Mouse (Mus musculus): ENCODE measurements around the gene Olfr58. TPM values are rescaled to one million over a fixed set of nuclear protein-coding genes. Genes with fewer than 3 reads are reported as not detected.
"Not testable (repeated sequence)": the region's sequence is repeated elsewhere in the genome, so short reads cannot be mapped to it uniquely, and the experiment has no call there.

Olfr58 gene
- polyA plus RNA-seq (2015; fragmentation: Nextera tagmentation; extraction: Ambion mirVana) = not detected in 2 replicates

DNA sequence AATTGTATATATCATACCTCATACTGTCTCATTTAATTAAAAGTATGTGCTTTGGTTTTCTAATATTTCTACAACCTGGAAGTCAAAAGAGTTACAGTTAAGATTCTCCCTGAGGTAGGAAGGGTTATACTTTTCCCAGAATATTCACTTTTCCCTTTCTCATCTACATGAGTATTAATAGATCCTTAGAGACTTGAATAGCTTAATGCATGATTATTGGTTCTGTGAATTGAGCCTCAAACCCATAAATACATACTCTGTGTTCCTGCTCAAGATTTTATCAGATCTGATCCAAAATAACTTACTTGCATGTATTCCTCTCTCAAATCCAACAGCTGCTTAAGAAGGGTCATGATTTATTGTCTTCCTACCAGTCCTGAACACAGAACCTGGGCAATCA lies at the start of gene Olfr58:
TSS of gene Olfr58 (plus strand) at position 301 of the 400 bp plus-strand sequence.
- Histone ChIP-seq H3K9ac (ENCODE audit: low read length) (no peak within 1 kb of the TSS), H3K4me1 (ENCODE audit: control insufficient read depth, insufficient read depth, low read length) (no peaks in the 10 kb centered on the region), H3K36me3 (ENCODE audit: control insufficient read depth, insufficient read depth) (no peaks in the 10 kb centered on the region), H3K4me3 (ENCODE audit: low read length) (no peak within 1 kb of the TSS), H3K4me2 (ENCODE audit: low read depth, low read length) (no peak within 1 kb of the TSS), H3K27ac (ENCODE audit: low read length) (no peak within 1 kb of the TSS), H3K9me3 (replicated peaks; ENCODE audit: control insufficient read depth, low read length) (peaks cover 2% of the 10 kb centered on the region; the same call in 1 of the 2 replicates), H3K27me3 (ENCODE audit: control insufficient read depth, insufficient read depth, low read length) (no peaks in the 10 kb centered on the region)
- ATAC-seq (replicated peaks; ENCODE audit: extremely low read depth, insufficient read depth, low FRiP score) = no peak

DNA sequence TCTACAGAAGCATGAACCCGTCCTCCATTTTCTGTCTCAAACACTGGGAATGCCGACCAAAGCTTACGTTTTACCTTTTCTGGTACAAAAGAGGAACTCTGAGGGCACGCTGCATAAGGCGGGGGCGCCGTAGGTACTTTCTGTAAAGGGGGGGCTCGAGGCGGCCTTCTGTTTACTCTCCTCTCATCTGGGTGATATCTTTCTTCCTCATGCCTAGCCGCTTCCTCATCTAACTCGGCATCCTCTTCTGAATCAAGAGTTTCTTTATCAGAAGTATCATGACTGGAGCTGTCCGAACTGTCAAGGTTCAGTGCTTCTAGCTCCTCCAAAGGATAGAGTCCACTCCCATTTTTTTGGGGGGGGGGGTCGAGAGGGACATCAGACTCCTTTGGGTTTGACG lies 10.9 kb upstream of the Olfr58 start:
- Histone ChIP-seq H3K4me1 (ENCODE audit: control insufficient read depth, insufficient read depth, low read length) (no peaks in the 10 kb centered on the region), H3K4me3 (ENCODE audit: low read length) (no peak overlapping the region), H3K27me3 (ENCODE audit: control insufficient read depth, insufficient read depth, low read length) (no peaks in the 10 kb centered on the region), H3K27ac (ENCODE audit: low read length) (no peak overlapping the region), H3K9me3 (replicated peaks; ENCODE audit: control insufficient read depth, low read length) (peaks cover 23% of the 10 kb centered on the region), H3K4me2 (ENCODE audit: low read depth, low read length) (no peak overlapping the region), H3K36me3 (ENCODE audit: control insufficient read depth, insufficient read depth) (no peaks in the 10 kb centered on the region), H3K9ac (ENCODE audit: low read length) (no peak overlapping the region)
- 78% methylated on average over 14 of the region's 14 CpGs for WGBS
- no peak for ATAC-seq (replicated peaks; ENCODE audit: extremely low read depth, insufficient read depth, low FRiP score)

DNA sequence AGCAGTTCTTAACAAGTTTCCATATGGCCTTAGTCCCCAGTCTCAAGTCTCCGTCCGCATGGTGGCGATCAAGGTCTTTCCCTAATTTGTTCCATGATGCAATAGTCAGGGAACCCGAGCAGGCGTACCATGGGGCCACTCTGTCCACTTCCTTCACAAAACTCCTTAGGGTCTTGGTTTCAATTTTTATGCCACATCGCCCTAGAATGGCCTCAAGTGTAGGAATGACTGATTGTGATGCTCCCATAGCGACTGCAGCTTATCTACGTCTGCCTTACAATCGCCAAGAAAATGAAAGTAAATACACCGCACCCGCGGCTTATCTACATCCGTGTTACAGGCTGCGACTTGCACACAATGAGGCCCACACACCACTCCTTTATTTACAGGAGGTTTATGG lies 10.4 kb upstream of the Olfr58 start:
- Histone ChIP-seq H3K9me3 (replicated peaks; ENCODE audit: control insufficient read depth, low read length) (peaks cover 18% of the 10 kb centered on the region), H3K4me2 (ENCODE audit: low read depth, low read length) (no peak overlapping the region), H3K4me3 (ENCODE audit: low read length) (no peak overlapping the region), H3K9ac (ENCODE audit: low read length) (no peak overlapping the region), H3K36me3 (ENCODE audit: control insufficient read depth, insufficient read depth) (no peaks in the 10 kb centered on the region), H3K27ac (ENCODE audit: low read length) (no peak overlapping the region), H3K4me1 (ENCODE audit: control insufficient read depth, insufficient read depth, low read length) (no peaks in the 10 kb centered on the region), H3K27me3 (ENCODE audit: control insufficient read depth, insufficient read depth, low read length) (no peaks in the 10 kb centered on the region)
- WGBS = 87% methylated on average over 14 of the region's 14 CpGs
- ATAC-seq (replicated peaks; ENCODE audit: extremely low read depth, insufficient read depth, low FRiP score) = no peak

DNA sequence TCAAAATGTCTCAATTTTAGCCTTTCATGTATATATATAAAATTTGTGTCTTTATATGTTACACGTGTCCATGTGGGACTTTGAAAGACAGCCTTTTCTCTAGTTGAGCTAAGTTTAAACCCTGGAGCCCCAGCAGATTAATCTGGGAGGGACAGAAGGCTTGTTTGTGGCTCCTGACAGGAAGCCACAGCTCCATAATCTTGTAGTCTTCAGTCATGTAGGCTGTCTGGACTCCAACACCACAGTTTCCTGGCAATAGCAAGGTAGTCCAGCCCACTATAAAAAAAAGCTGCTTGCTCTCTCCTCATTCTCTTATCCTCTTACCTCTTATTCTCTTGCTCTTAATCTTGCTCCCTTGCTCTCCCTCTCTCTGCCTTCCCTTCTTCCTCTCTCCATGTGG lies 22.9 kb downstream of the Olfr58 start:
- no peak overlapping the region for H3K9ac ChIP-seq (ENCODE audit: low read length)
- ATAC-seq (replicated peaks; ENCODE audit: extremely low read depth, insufficient read depth, low FRiP score) = no peak
- no peak overlapping the region for H3K4me3 ChIP-seq (ENCODE audit: low read length)
- H3K36me3 ChIP-seq (ENCODE audit: control insufficient read depth, insufficient read depth) = no peaks in the 10 kb centered on the region
- WGBS = 55% methylated on average over 1 of the region's 1 CpGs
- H3K9me3 ChIP-seq (replicated peaks; ENCODE audit: control insufficient read depth, low read length) = no peaks in the 10 kb centered on the region
- H3K27ac ChIP-seq (ENCODE audit: low read length) = no peak overlapping the region
- no peaks in the 10 kb centered on the region for H3K27me3 ChIP-seq (ENCODE audit: control insufficient read depth, insufficient read depth, low read length)
- no peak overlapping the region for H3K4me2 ChIP-seq (ENCODE audit: low read depth, low read length)
- no peaks in the 10 kb centered on the region for H3K4me1 ChIP-seq (ENCODE audit: control insufficient read depth, insufficient read depth, low read length)

DNA sequence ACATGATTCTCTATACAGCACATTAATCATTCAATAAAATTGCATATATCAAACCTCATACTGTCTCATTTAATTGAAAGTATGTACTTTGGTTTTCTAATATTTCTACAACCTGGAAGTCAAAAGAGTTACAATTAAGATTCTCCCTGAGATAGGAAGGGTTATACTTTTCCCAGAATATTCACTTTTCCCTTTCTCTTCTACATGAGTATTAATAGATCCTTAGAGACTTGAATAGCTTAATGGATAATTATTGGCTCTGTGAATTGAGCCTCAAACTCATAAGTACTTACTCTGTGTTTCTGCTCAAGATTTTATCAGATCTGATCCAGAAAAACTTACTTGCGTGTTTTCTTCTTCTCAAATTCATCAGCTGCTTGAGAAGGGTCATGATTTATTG lies 24.5 kb downstream of the Olfr58 start, which contains the start of gene Olfr859:
TSS of gene Olfr859 (plus strand) at position 301 of the 400 bp plus-strand sequence.
- H3K9ac ChIP-seq (ENCODE audit: low read length); ATAC-seq (replicated peaks; ENCODE audit: extremely low read depth, insufficient read depth, low FRiP score); H3K4me2 ChIP-seq (ENCODE audit: low read depth, low read length); H3K9me3 ChIP-seq (replicated peaks; ENCODE audit: control insufficient read depth, low read length); H3K36me3 ChIP-seq (ENCODE audit: control insufficient read depth, insufficient read depth); H3K27ac ChIP-seq (ENCODE audit: low read length); H3K27me3 ChIP-seq (ENCODE audit: control insufficient read depth, insufficient read depth, low read length); H3K4me3 ChIP-seq (ENCODE audit: low read length); H3K4me1 ChIP-seq (ENCODE audit: control insufficient read depth, insufficient read depth, low read length): not testable (repeated sequence)
- WGBS = 63% methylated on average over 1 of the region's 1 CpGs

Other genes starting within 250 kb of the Olfr58 start
- not detected in 2 replicates for gene Olfr853, start 239.2 kb upstream of the Olfr58 start, polyA plus RNA-seq (2015; fragmentation: Nextera tagmentation; extraction: Ambion mirVana)
- not detected in 2 replicates for gene Olfr854, start 212.9 kb upstream of the Olfr58 start, polyA plus RNA-seq (2015; fragmentation: Nextera tagmentation; extraction: Ambion mirVana)
- gene Olfr855, start 197.7 kb upstream of the Olfr58 start, polyA plus RNA-seq (2015; fragmentation: Nextera tagmentation; extraction: Ambion mirVana) = not detected in 2 replicates
- gene Zfp317, start 158.2 kb upstream of the Olfr58 start, polyA plus RNA-seq (2015; fragmentation: Nextera tagmentation; extraction: Ambion mirVana) = 19.1 and 19.6 TPM in 2 replicates
- not detected in 2 replicates for gene Olfr857, start 70.8 kb upstream of the Olfr58 start, polyA plus RNA-seq (2015; fragmentation: Nextera tagmentation; extraction: Ambion mirVana)
- not detected in 2 replicates for gene Olfr859, start 24.6 kb downstream of the Olfr58 start, polyA plus RNA-seq (2015; fragmentation: Nextera tagmentation; extraction: Ambion mirVana)
- gene Olfr860, start 69.5 kb downstream of the Olfr58 start, polyA plus RNA-seq (2015; fragmentation: Nextera tagmentation; extraction: Ambion mirVana) = not detected in 2 replicates
- not detected in 2 replicates for gene Olfr862, start 107.7 kb downstream of the Olfr58 start, polyA plus RNA-seq (2015; fragmentation: Nextera tagmentation; extraction: Ambion mirVana)
- gene Olfr77, start 136.6 kb downstream of the Olfr58 start, polyA plus RNA-seq (2015; fragmentation: Nextera tagmentation; extraction: Ambion mirVana) = 0.15 and 0.20 TPM in 2 replicates
- not detected in 2 replicates for gene Olfr866, start 247.8 kb downstream of the Olfr58 start, polyA plus RNA-seq (2015; fragmentation: Nextera tagmentation; extraction: Ambion mirVana)